Mouse (Mus musculus): ENCODE measurements around the gene Crlf2. TPM values are rescaled to one million over a fixed set of nuclear protein-coding genes. Genes with fewer than 3 reads are reported as not detected.

The Crlf2 gene
- polyA plus RNA-seq (2017; shearing (Covaris generic)) = 68.3 TPM

GRCm38 (mm10) chr5:109558404-109559160 is at the start of gene Crlf2:
Crlf2 (minus strand) TSS chr5:109558993.

Other genes with a start within 250 kb of the Crlf2 start
- gene Vmn2r16, start 228.8 kb downstream of the Crlf2 start, polyA plus RNA-seq (2017; shearing (Covaris generic)) = not detected
- gene Vmn2r17, start 139.3 kb downstream of the Crlf2 start, polyA plus RNA-seq (2017; shearing (Covaris generic)) = 0.04 TPM
- gene 5430403G16Rik, start 132.0 kb upstream of the Crlf2 start, polyA plus RNA-seq (2017; shearing (Covaris generic)) = 6.8 TPM
- 18.9 TPM for gene 4930522L14Rik, start 192.9 kb upstream of the Crlf2 start, polyA plus RNA-seq (2017; shearing (Covaris generic))